Mouse (Mus musculus) embryonic fibroblast, embryonic 13.5 days (primary cell): Measurements from ENCODE around the gene Bhlhb9.
A peak's percentile ranks its signal among the peaks of the same experiment; 100 is the strongest.

Experiments
- CTCF ChIP-seq: IDR thresholded peaks from 2 replicates; pipeline ENCODE4 v1.5.1; 2011; ENCODE audit warnings: mild to moderate bottlenecking, control low read depth, low read length, moderate library complexity, borderline replicate concordance; ENCODE audit not compliant: insufficient read depth
- POLR2A ChIP-seq: IDR thresholded peaks from 2 replicates; pipeline ENCODE4 v1.6.1; 2011; ENCODE audit warnings: low read depth, mild to moderate bottlenecking, control low read depth, low read length, moderate library complexity

GRCm38 (mm10) chrX:135752832-135753231 lies 44.6 kb upstream of the Bhlhb9 start:
- TF ChIP-seq POLR2A (no peak), CTCF (peak; percentile 60; the same call in 1 of the 2 replicates)
